Mouse (Mus musculus) forebrain, embryonic 10.5 days (tissue): ENCODE data around the gene Zfp940. TPM values are rescaled to one million over a fixed set of nuclear protein-coding genes. Genes with fewer than 3 reads are reported as not detected.
"Not testable (repeated sequence)": the region's sequence is repeated elsewhere in the genome, so short reads cannot be mapped to it uniquely, and the experiment has no call there.

Experiments
- DNase-seq: peaks from one replicate; pipeline ENCODE4 v3.0.0-alpha.2; 2017; ENCODE audit warnings: low spot score; ENCODE audit errors: extremely low spot score
- H3K27ac ChIP-seq: fragments of 300-500 bp; sonication (generic); 2 replicates; pipeline ENCODE4 v1.5.1; 2016; ENCODE audit warnings: mild to moderate bottlenecking
- H3K27me3 ChIP-seq: fragments of 300-500 bp; sonication (generic); 2 replicates; pipeline ENCODE4 v1.6.1; 2016; ENCODE audit warnings: mild to moderate bottlenecking; ENCODE audit not compliant: poor library complexity, severe bottlenecking
- H3K36me3 ChIP-seq: fragments of 300-500 bp; sonication (generic); replicated peaks from 2 replicates; pipeline ENCODE4 v1.6.1; 2016; ENCODE audit warnings: mild to moderate bottlenecking, moderate library complexity
- H3K4me1 ChIP-seq: fragments of 300-500 bp; sonication (generic); 2 replicates; pipeline ENCODE4 v1.6.1; 2016
- H3K4me3 ChIP-seq: fragments of 300-500 bp; sonication (generic); 2 replicates; pipeline ENCODE4 v1.5.1; 2016; ENCODE audit warnings: mild to moderate bottlenecking, moderate library complexity
- H3K9me3 ChIP-seq: fragments of 300-500 bp; sonication (generic); 2 replicates; pipeline ENCODE4 v1.6.1; 2016; ENCODE audit warnings: mild to moderate bottlenecking, moderate library complexity
- WGBS: fragments of 180-500 bp; shearing (Covaris S2); methylation state at CpG from one replicate; pipeline ENCODE4 v1.1.7; 2016; 5-methylcytosine and 5-hydroxymethylcytosine counted together
- polyA plus RNA-seq: library from polyadenylated mRNA; unstranded; fragments of >200 nt; fragmentation: Nextera tagmentation; extraction: Ambion mirVana; gene quantifications from 2 replicates; pipeline ENCODE4 v1.2.1, GENCODE M21; 2016

Gene Zfp940
- 10.5 and 10.6 TPM in 2 replicates for polyA plus RNA-seq

DNA sequence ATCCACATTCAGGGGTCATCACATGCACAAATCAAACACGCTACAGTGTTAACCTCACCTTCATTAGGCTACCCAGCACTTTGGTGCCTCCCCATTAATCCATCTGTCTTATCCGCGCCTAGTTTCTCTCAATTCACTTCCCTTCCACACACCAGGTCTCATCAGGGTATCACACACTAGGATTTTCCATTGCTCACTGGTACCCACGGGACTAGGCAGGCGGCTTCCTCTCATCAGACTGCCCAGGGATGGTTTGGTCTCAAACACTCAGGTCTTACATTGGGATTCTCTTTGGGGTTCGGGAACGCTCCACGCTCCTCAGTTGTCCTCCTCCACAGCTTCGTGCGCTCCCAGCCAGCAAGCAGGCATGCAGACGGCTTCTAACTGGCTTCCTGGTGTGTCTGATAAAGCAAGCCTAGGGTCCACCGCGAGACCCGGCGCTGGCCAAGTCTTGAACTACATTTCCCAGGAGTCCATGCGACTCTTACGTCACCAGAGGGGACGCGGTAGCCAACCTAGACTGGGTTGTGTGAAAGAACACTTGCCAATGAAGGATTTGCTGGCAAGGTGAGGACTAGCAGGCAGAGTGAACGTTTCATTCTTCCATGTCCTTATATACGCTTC is at the start of gene Zfp940:
Gene Zfp940 (minus strand): TSS at position 451 of the 624 bp plus-strand sequence.
- H3K9me3 ChIP-seq, result peaks cover 8% of the 10 kb centered on the region; the same call in 1 of the 2 replicates
- no peaks in the 10 kb centered on the region for H3K27me3 ChIP-seq
- H3K4me1 ChIP-seq, result peaks cover 14% of the 10 kb centered on the region
- peak within 1 kb of the TSS; percentile 86 for H3K27ac ChIP-seq
- H3K4me3 ChIP-seq, result peak within 1 kb of the TSS; percentile 72
- peak; percentile 87 for DNase-seq
- WGBS, result 2% methylated on average over 21 of the region's 21 CpGs
- H3K36me3 ChIP-seq, result peaks cover 33% of the 10 kb centered on the region

DNA sequence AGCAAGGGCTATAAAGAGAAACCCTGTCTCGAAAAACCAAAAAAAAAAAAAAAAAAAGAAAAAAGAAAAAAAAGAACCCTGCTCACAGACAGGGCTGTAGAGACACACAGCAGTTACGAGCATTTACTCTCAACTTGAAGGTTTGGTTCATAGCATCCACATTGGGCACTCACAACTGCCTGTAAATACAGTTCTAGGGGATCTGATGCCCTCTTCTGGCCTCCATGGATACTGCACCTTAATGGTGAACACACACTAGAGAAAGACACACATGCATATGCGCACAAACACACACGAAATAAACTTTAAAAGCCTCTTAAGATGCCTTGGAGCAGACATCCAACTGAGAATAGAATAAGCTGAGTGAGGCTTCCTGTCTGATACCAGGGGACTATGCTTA is 44.9 kb upstream of the Zfp940 start:
- H3K4me3 ChIP-seq, result no peak overlapping the region
- H3K9me3 ChIP-seq, result peaks cover 42% of the 10 kb centered on the region
- DNase-seq, result no peak
- peaks cover 95% of the 10 kb centered on the region for H3K36me3 ChIP-seq
- H3K4me1 ChIP-seq, result no peaks in the 10 kb centered on the region
- H3K27ac ChIP-seq, result no peak overlapping the region
- 94% methylated on average over 4 of the region's 4 CpGs for WGBS
- H3K27me3 ChIP-seq, result no peaks in the 10 kb centered on the region

DNA sequence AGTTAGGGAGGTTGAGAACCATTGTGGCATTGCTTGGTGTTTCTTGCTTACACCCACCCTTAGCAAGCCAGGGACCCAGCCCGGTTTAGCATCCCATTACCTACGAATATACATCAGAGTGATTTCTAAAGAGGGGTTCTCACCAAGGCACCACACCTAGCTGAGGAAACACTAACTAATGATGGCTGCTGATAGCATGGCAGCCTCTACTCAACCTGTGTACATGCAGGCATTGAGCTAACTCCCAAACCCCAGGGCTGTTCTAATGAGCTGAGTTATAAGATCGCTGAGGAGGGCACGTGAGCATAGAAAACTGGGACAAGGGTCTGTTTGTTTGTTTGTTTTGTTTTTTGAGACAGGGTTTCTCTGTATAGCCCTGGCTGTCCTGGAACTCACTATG is 39.3 kb upstream of the Zfp940 start:
- no peaks in the 10 kb centered on the region for H3K4me1 ChIP-seq
- peaks cover 83% of the 10 kb centered on the region for H3K36me3 ChIP-seq
- H3K27ac ChIP-seq, result no peak overlapping the region
- H3K27me3 ChIP-seq, result no peaks in the 10 kb centered on the region
- H3K9me3 ChIP-seq, result peaks cover 69% of the 10 kb centered on the region
- no peak for DNase-seq
- H3K4me3 ChIP-seq, result no peak overlapping the region
- 96% methylated on average over 4 of the region's 4 CpGs for WGBS

DNA sequence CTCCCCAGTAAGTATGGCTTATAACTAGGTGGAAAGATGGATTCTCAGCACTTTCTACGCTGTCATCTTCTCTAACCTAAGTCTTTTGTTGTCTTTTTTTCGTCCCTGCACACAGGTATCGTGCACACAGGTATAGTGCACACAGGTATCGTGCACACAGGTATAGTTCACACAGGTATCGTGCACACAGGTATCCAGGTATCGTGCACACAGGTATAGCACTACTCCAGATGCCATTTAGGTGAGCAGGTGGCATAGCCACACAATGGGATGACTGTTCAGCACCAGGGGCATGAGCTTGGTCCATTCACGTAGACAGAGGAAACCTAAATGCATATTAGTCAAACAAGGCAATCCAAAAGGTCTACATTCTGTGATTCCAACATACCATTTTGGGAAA is 37.0 kb upstream of the Zfp940 start:
- DNase-seq, result no peak
- H3K27me3 ChIP-seq, result no peaks in the 10 kb centered on the region
- H3K4me3 ChIP-seq, result no peak overlapping the region
- H3K9me3 ChIP-seq, result peaks cover 80% of the 10 kb centered on the region
- H3K4me1 ChIP-seq, result no peaks in the 10 kb centered on the region
- H3K27ac ChIP-seq, result no peak overlapping the region
- WGBS, result 95% methylated on average over 7 of the region's 7 CpGs
- H3K36me3 ChIP-seq, result peaks cover 61% of the 10 kb centered on the region

DNA sequence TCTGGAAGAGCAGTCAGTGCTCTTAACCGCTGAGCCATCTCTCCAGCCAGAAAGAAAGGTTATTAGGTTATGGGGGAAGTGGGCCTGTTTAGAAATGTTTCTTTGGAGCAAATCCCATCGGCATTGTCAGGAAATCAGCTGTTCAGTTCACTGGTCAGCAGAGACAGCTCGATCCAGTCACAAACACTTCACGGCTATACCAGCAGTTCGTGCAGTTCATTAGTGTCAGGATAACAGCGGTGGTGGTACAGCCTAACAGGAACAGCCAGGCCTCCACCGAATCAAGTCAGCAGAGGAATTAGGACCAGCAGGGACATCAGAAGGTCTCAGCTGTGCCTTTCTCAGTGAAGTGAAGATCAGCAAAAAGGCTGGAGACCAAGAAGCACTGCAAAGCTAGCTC is 27.4 kb upstream of the Zfp940 start:
- H3K4me3 ChIP-seq, result no peak overlapping the region
- H3K36me3 ChIP-seq, result peaks cover 20% of the 10 kb centered on the region
- DNase-seq, result no peak
- no peaks in the 10 kb centered on the region for H3K27me3 ChIP-seq
- no peak overlapping the region for H3K27ac ChIP-seq
- peaks cover 47% of the 10 kb centered on the region for H3K9me3 ChIP-seq
- 93% methylated on average over 7 of the region's 7 CpGs for WGBS
- no peaks in the 10 kb centered on the region for H3K4me1 ChIP-seq

DNA sequence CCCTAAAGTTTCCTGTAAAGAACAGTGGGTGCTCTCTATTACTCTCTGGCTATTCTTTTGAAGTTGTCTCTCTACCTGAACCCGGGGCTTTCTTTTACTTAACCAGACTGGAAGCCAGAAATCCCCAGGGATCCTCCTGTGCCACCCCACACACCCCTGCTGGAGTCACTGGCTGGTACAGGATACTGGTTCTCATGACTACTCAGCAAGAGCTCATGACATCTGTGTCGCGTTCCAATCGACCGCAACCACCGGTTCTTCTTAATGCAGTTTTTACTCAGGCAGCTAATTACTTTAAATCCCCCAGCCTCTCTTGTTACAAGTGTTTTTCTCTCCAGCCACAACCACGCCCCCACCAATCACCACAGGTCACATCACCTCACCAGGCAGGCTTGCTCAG is 26.6 kb upstream of the Zfp940 start:
- 64% methylated on average over 7 of the region's 7 CpGs for WGBS
- no peak overlapping the region for H3K27ac ChIP-seq
- no peak overlapping the region for H3K4me3 ChIP-seq
- H3K27me3 ChIP-seq, result no peaks in the 10 kb centered on the region
- peaks cover 47% of the 10 kb centered on the region for H3K9me3 ChIP-seq
- H3K4me1 ChIP-seq, result no peaks in the 10 kb centered on the region
- DNase-seq, result no peak
- peaks cover 29% of the 10 kb centered on the region for H3K36me3 ChIP-seq

DNA sequence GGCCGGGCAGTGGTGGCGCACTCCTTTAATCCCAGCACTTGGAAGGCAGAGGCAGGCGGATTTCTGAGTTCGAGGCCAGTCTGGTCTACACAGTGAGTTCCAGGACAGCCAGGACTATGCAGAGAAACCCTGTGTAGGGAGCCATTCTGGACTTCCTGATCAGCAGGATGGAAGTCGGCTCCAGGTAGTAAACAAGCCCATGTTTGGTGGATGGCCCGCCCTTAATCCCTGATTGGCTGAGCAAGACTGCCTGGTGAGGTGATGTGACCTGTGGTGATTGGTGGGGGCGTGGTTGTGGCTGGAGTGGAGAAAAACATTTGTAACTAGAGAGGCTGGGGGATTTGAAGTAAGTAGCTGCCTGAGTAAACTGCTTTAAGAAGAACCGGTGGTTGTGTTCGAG is 24.1 kb upstream of the Zfp940 start:
- not testable (repeated sequence) for H3K27ac ChIP-seq, H3K27me3 ChIP-seq, H3K4me3 ChIP-seq, H3K4me1 ChIP-seq, DNase-seq
- peaks cover 54% of the 10 kb centered on the region for H3K36me3 ChIP-seq
- WGBS, result 95% methylated on average over 9 of the region's 9 CpGs
- H3K9me3 ChIP-seq, result peaks cover 41% of the 10 kb centered on the region

DNA sequence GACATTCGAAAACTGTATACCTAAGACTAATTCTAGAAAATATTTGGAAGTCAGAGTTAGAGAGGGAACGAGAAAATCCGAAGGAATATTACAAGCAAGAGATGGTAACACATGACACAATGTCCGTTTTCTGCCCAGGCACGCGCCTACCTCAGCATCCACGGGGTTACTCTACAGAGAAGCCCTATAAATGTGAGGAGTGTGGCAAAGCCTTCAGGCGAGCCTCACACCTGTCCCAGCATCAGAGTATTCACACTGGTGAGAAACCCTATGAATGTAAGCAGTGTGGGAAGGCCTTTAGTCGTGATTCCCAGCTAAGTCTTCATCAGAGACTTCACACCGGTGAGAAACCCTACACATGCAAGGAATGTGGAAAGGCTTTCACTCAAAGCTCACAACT is 20.8 kb upstream of the Zfp940 start:
- peaks cover 48% of the 10 kb centered on the region for H3K9me3 ChIP-seq
- H3K36me3 ChIP-seq, result peaks cover 65% of the 10 kb centered on the region
- no peaks in the 10 kb centered on the region for H3K27me3 ChIP-seq

DNA sequence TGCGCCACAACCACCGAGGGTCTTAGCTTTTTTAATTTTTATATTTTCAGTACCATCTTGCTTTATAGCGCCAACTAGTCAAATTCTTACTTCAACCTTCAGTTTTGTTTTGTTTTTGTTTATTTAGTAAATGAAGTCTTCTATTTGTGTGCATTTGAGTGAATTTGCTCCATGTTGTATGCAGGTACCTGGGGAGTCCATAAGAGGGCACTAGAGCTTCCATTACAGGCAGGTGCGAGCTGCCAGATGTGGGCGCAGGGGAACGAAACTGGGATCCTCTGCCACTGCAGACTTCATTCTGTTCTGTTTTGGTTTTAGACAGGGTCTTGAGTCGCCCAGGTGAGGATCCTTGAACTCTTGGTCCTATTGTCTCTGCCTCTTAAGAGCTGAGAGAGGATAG is 8.2 kb upstream of the Zfp940 start:
- Histone ChIP-seq H3K4me3 (no peak overlapping the region), H3K27me3 (no peaks in the 10 kb centered on the region), H3K36me3 (peaks cover 10% of the 10 kb centered on the region), H3K4me1 (peaks cover 13% of the 10 kb centered on the region), H3K9me3 (peaks cover 7% of the 10 kb centered on the region; the same call in 1 of the 2 replicates), H3K27ac (no peak overlapping the region)
- WGBS, result 87% methylated on average over 7 of the region's 7 CpGs
- no peak for DNase-seq

More for the DNA sequence above, 20.8 kb upstream of the Zfp940 start:
- H3K4me3 ChIP-seq, result no peak overlapping the region
- no peak overlapping the region for H3K27ac ChIP-seq
- no peak for DNase-seq
- WGBS, result 97% methylated on average over 10 of the region's 10 CpGs
- H3K4me1 ChIP-seq, result no peaks in the 10 kb centered on the region

DNA sequence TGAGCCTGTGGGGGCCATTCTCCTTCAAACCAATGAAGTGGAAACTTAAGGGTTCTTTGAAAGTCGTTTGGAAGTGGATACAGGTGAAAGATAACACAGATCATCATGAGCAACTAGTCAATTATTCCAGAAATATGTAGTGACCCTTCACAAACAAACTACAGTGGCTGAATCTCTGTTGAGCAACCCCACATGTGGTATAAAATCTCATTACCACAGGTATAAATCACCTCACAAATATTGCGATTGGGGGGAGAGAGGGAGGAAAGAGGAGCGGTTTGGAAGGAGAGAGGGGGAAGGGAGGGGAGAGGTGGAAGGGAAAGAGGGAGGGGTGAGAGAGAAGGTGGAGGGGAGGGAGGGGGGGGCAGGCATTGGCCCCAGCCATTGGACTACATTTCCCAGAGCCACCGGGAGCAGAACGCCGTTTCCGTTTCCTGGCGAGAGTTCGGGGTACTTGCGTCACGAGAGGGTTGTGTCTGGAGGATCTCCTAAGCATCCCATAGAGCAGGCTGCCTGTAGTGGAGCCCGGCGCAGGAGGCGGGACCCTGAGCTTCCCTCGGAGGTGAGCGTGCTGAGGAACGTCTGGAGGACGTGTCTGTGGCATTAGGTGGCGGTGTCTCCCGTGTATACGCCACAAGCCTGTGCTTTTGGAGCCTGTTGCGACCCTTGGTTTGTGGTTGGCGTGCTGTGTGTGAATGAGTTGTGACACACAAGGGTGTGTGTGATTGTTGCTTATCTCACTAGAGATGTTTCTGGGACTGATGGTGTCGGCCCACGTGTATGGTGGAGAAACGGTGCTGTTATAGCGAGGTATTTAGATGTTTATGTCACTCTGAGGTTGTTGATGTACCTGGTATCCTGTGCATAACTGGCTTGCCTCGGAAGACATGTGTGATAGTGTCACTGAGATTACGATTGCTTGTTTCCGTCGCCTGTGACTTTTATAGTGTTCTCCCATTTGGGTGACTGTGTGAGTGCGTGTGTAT is 6.4 kb upstream of the Zfp940 start, which contains the start of gene Zfp420:
Gene Zfp420 (plus strand): TSS at position 448 of the 986 bp plus-strand sequence.
- DNase-seq, result peak; percentile 85
- WGBS, result 8% methylated on average over 32 of the region's 32 CpGs
- H3K27ac ChIP-seq, result peak within 1 kb of the TSS; percentile 76
- H3K9me3 ChIP-seq, result peaks cover 4% of the 10 kb centered on the region; the same call in 1 of the 2 replicates
- peaks cover 13% of the 10 kb centered on the region for H3K4me1 ChIP-seq
- peak within 1 kb of the TSS; percentile 73 for H3K4me3 ChIP-seq
- peaks cover 10% of the 10 kb centered on the region for H3K36me3 ChIP-seq
- H3K27me3 ChIP-seq, result no peaks in the 10 kb centered on the region

DNA sequence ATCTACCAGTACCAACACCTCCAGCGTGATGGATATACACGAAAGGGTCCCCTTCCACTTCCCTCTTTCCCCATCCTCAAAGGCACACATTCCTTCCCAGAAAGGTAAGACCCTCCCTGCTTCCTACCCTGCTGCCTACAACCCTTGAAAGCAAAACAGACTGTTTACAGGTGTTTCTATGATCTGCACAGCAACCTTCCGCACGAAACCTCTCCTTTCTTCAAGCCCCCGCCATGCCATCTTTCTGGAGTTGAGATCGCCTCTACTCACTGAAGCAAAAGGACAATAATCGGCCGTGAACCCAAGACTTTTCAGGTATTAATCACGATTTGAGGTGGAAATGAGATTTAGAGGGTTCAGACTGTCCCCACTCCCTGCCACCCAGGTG is 644 bp downstream of the Zfp940 start:
- DNase-seq, result no peak
- WGBS, result 58% methylated on average over 9 of the region's 9 CpGs
- peak overlapping the region; percentile 86 for H3K27ac ChIP-seq

DNA sequence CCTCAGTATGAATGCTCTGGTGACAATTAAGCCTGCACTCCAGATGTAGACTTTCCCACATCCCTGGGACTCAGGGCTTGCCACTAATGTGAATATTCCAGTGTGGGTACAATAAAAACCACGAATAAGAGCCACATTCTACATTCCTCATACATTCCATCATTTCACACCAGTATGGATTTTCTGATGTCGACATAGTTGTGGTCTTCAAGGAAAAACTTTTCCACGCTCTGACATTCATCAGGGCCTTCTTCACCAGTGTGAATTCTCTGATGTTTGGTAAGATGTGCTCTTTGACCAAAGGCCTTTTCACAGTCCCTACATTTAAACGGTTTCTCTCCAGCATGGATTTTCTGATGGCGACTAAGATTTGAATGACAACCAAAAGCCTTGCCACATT is 8.9 kb downstream of the Zfp940 start:
- no peak for DNase-seq
- no peaks in the 10 kb centered on the region for H3K4me1 ChIP-seq
- H3K9me3 ChIP-seq, result no peaks in the 10 kb centered on the region
- H3K27ac ChIP-seq, result no peak overlapping the region
- H3K4me3 ChIP-seq, result no peak overlapping the region
- WGBS, result 95% methylated on average over 5 of the region's 5 CpGs
- peaks cover 75% of the 10 kb centered on the region for H3K36me3 ChIP-seq
- H3K27me3 ChIP-seq, result no peaks in the 10 kb centered on the region

More for the DNA sequence above, 644 bp downstream of the Zfp940 start:
- H3K4me3 ChIP-seq, result peak overlapping the region; percentile 72
- peaks cover 38% of the 10 kb centered on the region for H3K36me3 ChIP-seq
- no peaks in the 10 kb centered on the region for H3K27me3 ChIP-seq
- H3K9me3 ChIP-seq, result peaks cover 8% of the 10 kb centered on the region; the same call in 1 of the 2 replicates
- H3K4me1 ChIP-seq, result peaks cover 14% of the 10 kb centered on the region

DNA sequence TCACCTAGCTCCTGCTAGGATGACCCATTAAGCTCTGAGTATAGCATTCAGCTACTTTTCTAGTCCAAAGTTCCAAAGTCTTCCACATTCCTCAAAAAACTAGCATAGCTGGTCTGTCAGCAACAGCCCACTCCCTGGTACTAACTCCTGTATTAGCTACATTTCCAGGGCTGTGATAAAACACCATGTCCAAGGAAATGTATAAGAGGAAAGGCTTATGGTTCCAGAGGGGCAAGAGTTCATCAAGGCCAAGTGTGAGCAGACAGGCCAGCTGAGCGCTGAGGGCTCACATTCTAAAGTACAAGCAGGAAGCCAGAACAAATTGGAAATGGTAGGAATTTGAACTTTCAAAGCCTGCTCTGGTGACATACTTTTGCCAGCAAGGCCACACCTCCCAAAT is 11.4 kb downstream of the Zfp940 start:
- Histone ChIP-seq H3K4me1 (no peaks in the 10 kb centered on the region), H3K9me3 (no peaks in the 10 kb centered on the region), H3K36me3 (peaks cover 50% of the 10 kb centered on the region), H3K27me3 (no peaks in the 10 kb centered on the region), H3K4me3 (no peak overlapping the region), H3K27ac (no peak overlapping the region)
- 68% methylated on average over 1 of the region's 1 CpGs for WGBS
- DNase-seq, result no peak
